Mouse (Mus musculus) mature B cell (primary cell): ENCODE measurements around the gene Robo1.

Experiments used
- in situ Hi-C: fragments of 300-500 bp; cut with MboI; formaldehyde crosslinking; loops from 2 replicates; pipeline ENCODE4 v1.14.3; 2019

Gene Robo1

GRCm38 (mm10) chr16:72603487-72604206 is 295.5 kb downstream of the Robo1 start:
- in situ Hi-C loops = no loop called here

DNA sequence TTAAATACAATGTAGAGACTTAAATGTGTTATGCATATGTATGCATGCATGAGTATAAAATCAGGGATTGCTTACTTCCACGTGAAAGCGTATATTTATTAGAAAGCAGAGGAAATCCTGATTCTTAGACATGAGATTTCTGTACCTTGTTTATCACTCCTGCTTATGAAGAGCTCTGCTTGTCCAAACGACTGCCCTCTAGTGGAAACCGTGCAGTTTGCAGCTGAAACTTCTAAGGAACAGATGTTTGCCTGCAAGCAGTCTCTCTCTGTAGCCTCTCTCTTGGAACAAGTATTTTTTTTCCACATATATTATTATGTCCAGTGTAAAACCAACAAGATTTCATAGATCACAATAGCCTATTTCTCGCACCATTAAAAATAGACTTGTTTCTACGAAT is 297.0 kb downstream of the Robo1 start:
- in situ Hi-C loops = no loop called here

DNA sequence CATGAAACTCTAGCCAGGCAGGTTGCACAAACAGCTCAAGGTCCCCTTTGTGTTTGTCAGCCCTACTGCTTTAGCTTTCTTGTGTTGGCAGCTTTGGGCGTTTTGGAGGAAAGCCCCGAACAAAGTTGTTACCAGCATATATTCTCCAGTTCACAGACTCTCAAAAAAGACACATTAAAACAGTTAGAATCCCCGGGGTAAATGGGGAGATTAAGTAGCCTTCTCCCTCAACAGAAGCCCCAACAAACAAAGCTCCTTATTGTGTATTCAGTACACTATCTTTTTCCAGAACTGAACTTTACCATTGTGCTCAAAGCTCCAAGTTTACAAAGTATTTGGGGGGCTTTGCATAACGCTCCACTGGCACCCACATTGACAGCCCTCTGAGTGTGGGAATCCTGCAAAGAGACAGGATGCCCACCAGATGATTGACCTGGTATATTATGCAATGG is 302.6 kb downstream of the Robo1 start:
- in situ Hi-C loops = no loop called here

GRCm38 (mm10) chr16:72614898-72615297 is 306.8 kb downstream of the Robo1 start:
- in situ Hi-C loops = no loop called here

- in situ Hi-C loops = no loop called here
Measured at GRCm38 (mm10) chr16:72615360-72615759, 307.3 kb downstream of the Robo1 start.

DNA sequence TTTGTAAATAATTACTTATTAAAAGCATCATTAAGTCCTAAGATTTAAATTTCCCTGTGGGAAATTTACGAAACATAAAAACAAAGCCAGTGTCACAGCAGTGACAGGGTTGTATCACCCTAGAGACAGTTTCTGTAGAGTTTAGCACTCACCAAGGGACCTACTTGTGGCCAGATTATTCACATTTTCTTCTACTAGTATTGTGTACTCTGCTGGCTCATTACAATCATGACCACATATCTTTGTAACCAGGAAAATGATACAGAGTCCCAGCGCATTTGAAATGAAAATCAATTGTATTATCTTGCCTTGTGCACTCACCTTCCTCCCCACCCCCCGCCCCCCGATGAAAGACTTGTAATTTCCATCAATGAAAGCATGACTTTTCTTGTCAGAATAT is 314.3 kb downstream of the Robo1 start:
- in situ Hi-C loops = no loop called here

- in situ Hi-C loops = no loop called here
Measured at GRCm38 (mm10) chr16:72622868-72623267, 314.8 kb downstream of the Robo1 start.

- in situ Hi-C loops = no loop called here
Measured at GRCm38 (mm10) chr16:72633846-72634245, 325.7 kb downstream of the Robo1 start.

DNA sequence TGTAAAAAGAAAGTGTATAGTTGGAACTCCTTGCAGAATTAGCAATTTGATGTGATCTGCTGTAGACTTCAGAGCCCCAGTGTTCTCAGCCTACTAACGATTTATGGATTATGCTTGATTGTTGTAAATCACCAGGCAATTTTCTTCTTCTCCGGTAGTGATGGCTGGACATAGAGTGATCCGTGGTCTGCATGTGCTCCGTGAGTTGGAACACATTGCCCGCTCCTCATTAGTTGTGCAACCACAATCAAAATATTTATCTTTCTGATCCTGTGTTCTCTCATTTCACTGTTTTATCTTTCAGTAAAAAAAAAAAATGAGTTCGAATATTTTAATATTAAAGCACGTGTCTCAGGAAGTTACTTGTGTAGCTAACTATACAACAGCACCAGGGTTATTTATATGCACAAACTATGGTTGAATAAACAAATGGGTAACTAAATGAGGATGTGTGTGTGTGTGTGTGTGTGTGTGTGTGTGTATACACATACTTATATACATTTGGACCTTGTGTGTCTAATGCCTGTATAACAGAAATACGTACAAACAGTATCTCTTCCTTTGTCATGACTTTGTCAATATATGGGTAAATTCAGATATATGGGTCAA is 331.3 kb downstream of the Robo1 start:
- in situ Hi-C loops = no loop called here

GRCm38 (mm10) chr16:72640932-72641811 is 333.1 kb downstream of the Robo1 start:
- in situ Hi-C loops = no loop called here

- in situ Hi-C loops = no loop called here
Measured at GRCm38 (mm10) chr16:72645890-72646289, 337.8 kb downstream of the Robo1 start.

DNA sequence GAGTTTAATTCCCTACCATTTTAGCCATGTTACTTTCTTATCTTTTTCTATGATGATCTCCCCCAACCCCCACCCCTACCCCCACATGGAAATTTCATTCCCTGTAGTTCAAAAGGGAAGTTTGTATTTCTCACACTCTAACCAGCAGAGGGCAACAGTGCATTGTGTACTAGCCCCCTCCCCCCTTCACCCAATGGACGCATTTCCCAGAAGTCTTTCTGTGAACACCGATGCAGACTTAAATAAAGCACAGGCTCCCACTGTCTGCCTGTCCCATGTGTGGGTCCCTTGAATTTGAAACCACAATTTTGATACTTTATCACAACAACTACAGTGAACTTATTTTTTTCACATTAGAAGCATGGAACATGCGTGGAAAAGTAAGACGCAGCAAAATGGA is 341.2 kb downstream of the Robo1 start:
- in situ Hi-C loops = no loop called here

DNA sequence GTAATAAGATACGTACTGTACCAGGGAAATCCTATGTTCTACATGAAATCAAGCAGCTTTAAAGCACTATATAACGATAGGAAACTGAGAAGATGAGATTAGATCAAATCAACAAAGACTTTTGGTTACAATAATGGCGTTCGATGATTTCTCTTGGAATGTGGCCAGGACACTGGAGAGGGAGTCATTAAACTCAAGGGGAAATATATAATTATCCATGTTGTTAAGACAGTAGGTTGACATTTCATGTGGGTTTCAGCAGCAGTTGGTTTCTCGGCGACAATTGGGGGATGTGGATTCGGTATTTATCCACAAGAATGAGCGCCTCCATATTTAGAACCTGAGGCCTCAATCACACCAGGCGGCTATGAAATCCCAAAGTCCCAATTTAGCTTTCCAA is 347.3 kb downstream of the Robo1 start:
- in situ Hi-C loops = no loop called here

- in situ Hi-C loops = no loop called here
Measured at GRCm38 (mm10) chr16:72662837-72663350, 354.8 kb downstream of the Robo1 start.

- in situ Hi-C loops = no loop called here
Measured at GRCm38 (mm10) chr16:72663351-72664232, 355.5 kb downstream of the Robo1 start.

DNA sequence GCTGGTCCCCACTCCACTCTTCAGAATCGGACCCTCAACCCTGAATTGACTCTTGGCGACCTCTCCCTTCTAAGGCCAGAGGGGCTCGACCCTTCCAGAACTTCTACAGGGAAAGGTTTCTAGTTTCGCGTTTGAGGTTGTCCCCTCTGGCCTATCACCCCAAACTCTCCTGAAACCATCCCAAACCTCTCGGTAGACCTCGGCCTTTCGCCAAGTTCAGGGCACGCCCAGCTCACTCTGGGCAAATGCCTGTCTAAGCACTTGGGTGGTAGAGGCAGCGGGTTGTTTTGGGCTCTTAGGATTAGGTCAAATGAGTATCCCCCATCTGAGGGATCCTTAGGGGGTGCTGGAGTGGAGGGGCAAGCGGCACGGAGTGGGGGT is 356.1 kb downstream of the Robo1 start:
- in situ Hi-C loops = no loop called here

GRCm38 (mm10) chr16:72664806-72665205 is 356.7 kb downstream of the Robo1 start:
- in situ Hi-C loops = no loop called here

GRCm38 (mm10) chr16:72665454-72665853 is 357.3 kb downstream of the Robo1 start:
- in situ Hi-C loops = no loop called here

DNA sequence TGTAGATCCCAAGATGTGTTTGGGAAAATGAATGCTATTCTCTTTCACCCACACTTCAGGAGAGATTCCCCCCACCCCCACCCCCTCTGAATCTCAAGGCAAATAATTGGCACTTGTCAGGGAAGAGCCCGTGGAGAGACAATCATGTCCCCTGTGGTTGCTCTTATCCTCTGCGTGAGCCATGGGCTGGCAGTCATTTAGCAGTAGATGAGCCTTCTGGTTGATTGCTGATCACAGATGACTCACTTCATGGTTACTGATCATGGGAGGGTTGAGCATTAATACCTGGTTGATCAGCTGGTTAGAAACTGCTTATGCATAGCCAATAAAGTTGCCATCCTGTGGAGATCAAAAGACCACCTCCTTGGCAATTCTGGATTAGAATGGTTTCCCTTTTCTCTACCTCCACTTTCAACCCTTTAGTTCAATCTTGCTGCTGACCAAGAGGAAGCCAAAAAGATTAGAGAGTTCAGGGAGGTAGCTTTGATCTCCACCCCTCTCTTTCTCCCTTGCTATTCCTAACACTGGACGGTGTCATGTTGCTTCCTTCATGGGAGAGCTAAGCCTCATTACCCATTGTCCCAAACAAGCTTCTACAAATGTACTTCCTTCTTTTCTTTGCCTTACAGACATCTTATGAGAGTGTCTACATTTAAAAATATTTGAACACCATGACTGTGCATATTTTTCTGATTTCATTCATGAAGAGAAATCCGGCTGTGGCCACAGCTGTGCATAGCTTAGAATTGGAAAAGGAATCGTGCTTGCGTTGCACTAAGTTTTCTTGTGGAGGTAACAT is 362.3 kb downstream of the Robo1 start:
- in situ Hi-C loops = no loop called here

GRCm38 (mm10) chr16:72677234-72677633 is 369.1 kb downstream of the Robo1 start:
- in situ Hi-C loops = no loop called here

GRCm38 (mm10) chr16:72678450-72678849 is 370.3 kb downstream of the Robo1 start:
- in situ Hi-C loops = no loop called here
